Mouse (Mus musculus): Measurements from ENCODE around the gene Hmmr.
A peak's percentile ranks its signal among the peaks of the same experiment; 100 is the strongest.

DNA sequence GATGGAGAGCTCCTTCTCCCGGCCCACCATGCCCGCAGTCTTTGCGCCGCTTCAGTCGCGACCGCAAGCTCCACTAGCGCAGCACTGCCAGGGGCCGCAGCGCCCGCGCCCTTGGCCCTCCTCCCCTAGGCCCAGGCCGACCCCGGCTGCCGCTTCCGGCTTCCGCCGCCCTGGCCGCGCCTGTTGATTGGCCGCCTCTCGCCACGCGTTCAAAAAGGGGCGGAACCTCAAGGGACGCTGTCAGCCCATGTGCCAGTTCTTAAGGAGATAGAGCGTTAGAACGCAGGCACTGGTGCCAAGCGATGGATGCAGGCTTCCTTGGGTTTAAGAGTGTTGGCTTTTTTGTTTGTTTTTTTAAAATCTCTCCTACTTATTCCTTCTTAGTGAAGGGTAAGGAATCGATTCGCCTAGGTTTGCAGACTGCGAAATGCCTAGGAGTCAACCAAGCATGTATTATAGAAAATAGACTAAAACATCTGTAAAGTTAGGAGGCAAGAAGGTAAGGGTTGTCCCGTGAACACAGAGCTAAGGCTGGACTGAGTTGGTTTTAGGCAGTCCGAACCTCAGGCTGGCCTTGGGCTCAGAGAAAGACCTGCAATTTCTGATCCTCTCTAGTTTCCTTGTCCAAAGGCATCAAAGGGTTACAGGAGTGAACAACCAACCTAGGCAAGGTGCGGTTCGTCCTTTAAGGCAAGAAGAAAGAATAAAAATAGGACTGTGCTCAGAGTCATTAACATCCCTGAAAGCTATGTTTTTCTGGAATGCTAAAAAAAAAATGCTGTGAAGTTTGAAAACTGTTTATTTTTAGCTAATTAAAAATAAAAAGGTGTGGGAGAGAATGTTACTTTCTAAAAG, 40.5 kb downstream of the Hmmr start:
- TF ChIP-seq CHD2 (IDR thresholded peaks at IDR 0.05; ENCODE audit: low read depth, low read length) (no peak), MAFK (IDR thresholded peaks at IDR 0.05; ENCODE audit: insufficient read depth, low read depth, low read length) (no peak), ZNF384 (IDR thresholded peaks at IDR 0.05; ENCODE audit: low read depth, low read length) (no peak), ZC3H11A (IDR thresholded peaks at IDR 0.05; ENCODE audit: borderline replicate concordance, low read depth, low read length) (no peak), HCFC1 (IDR thresholded peaks at IDR 0.05; ENCODE audit: borderline replicate concordance, insufficient read depth, low read length) (0 out of 2 replicates have a peak, but pooled peaks have one; percentile 22)

Data from ES-E14 (cell line).